Mouse (Mus musculus) ES-E14 (cell line): Measurements from ENCODE around the gene Rpl19.

Experiments used
- CHD2 ChIP-seq: IDR thresholded peaks from 2 replicates; pipeline ENCODE4 v1.6.1; 2014; ENCODE audit warnings: mild to moderate bottlenecking, low read depth, low read length, inconsistent platforms
- HCFC1 ChIP-seq: IDR thresholded peaks from 2 replicates; pipeline ENCODE4 v1.6.1; 2012; ENCODE audit warnings: low read length, inconsistent platforms, borderline replicate concordance; ENCODE audit not compliant: insufficient read depth
- MAFK ChIP-seq: IDR thresholded peaks from 2 replicates; pipeline ENCODE4 v1.6.1; 2014; ENCODE audit warnings: mild to moderate bottlenecking, low read depth, low read length, inconsistent platforms; ENCODE audit not compliant: insufficient read depth
- ZC3H11A ChIP-seq: IDR thresholded peaks from 2 replicates; pipeline ENCODE4 v1.6.1; 2012; ENCODE audit warnings: low read depth, mild to moderate bottlenecking, inconsistent platforms, low read length, borderline replicate concordance

DNA sequence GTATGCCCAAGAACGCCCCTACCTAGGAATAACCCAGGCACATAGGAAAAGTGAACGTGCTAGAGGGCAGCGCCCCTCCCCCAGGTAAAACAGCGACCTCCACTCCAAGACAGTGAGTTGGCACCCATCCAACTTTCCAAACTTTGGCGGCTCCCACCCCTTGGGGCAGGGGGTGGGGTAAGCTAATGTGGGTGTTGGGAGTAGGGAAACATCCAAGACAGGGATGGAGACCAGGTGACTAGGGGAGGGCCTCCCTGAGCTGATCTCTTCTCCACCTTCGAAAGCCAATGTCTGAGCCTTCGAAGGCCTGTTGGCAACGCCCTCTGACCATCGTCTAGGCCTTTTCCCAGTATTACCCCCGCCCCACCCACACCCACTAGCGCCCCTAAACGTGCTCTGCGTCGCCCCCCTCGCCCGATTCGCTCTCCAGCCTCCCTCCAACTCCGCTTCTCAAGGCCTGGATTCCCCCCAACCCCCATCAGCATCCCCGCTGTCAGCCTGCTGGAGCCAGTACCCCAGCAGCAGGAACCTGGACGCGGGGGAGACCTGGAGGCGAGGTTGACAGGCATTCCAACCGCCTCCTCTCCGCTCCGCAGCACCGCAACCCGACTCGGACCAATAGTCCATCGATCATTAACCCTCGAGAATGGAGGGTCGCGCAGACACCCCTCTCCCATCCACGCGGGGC lies 4.8 kb upstream of the Rpl19 start:
- TF ChIP-seq CHD2 (no peak), MAFK (no peak), ZC3H11A (no peak), HCFC1 (no peak)
